Mouse (Mus musculus) heart, embryonic 11.5 days (tissue): Measurements from ENCODE around the gene Lax1. TPM values are rescaled to one million over a fixed set of nuclear protein-coding genes. Genes with fewer than 3 reads are reported as not detected.

Source experiments
- ATAC-seq: fragments of 200-750 bp; cut with Nextera tagmentation; replicated peaks from 2 replicates; pipeline ENCODE4 v1.8.0; 2017; ENCODE audit warnings: moderate library complexity; ENCODE audit not compliant: insufficient number of reproducible peaks, low FRiP score, low TSS enrichment
- H3K27ac ChIP-seq: fragments of 300-500 bp; sonication (generic); 2 replicates; pipeline ENCODE4 v1.5.1; 2014; ENCODE audit warnings: mild to moderate bottlenecking, low read depth, low read length
- H3K27me3 ChIP-seq: fragments of 300-500 bp; sonication (generic); 2 replicates; pipeline ENCODE4 v1.6.1; 2014; ENCODE audit warnings: mild to moderate bottlenecking, low read length, mixed read lengths; ENCODE audit not compliant: control insufficient read depth, insufficient read depth
- H3K36me3 ChIP-seq: fragments of 300-500 bp; sonication (generic); 2 replicates; pipeline ENCODE4 v1.6.1; 2014; ENCODE audit warnings: mild to moderate bottlenecking, low read length, moderate library complexity, mixed read lengths; ENCODE audit not compliant: control insufficient read depth, insufficient read depth
- H3K4me1 ChIP-seq: fragments of 300-500 bp; sonication (generic); 2 replicates; pipeline ENCODE4 v1.6.1; 2014; ENCODE audit warnings: low read length; ENCODE audit not compliant: control insufficient read depth, insufficient read depth
- H3K4me2 ChIP-seq: fragments of 300-500 bp; sonication (generic); 2 replicates; pipeline ENCODE4 v1.6.1; 2014; ENCODE audit warnings: mild to moderate bottlenecking, moderate library complexity
- H3K4me3 ChIP-seq: fragments of 300-500 bp; sonication (generic); 2 replicates; pipeline ENCODE4 v1.5.1; 2014; ENCODE audit warnings: low read depth, low read length
- H3K9ac ChIP-seq: fragments of 300-500 bp; sonication (generic); 2 replicates; pipeline ENCODE4 v1.6.1; 2014; ENCODE audit warnings: mild to moderate bottlenecking, low read depth, low read length, moderate library complexity
- H3K9me3 ChIP-seq: fragments of 300-500 bp; sonication (generic); replicated peaks from 2 replicates; pipeline ENCODE4 v1.6.1; 2016; ENCODE audit warnings: low read length; ENCODE audit not compliant: control insufficient read depth
- WGBS: fragments of 180-500 bp; shearing (Covaris S2); extraction: QIAGEN DNeasy Blood & Tissue Kit; methylation state at CpG from one replicate; pipeline ENCODE4 v1.1.7; 2014; ENCODE audit not compliant: insufficient replicate concordance; 5-methylcytosine and 5-hydroxymethylcytosine counted together
- polyA plus RNA-seq: library from polyadenylated mRNA; unstranded; fragments of >200 nt; fragmentation: Nextera tagmentation; extraction: Ambion mirVana; gene quantifications from 2 replicates; pipeline ENCODE4 v1.2.1, GENCODE M21; 2014

The Lax1 gene
- polyA plus RNA-seq, 1 experiment from 2014 or later, result 0.09 TPM

DNA sequence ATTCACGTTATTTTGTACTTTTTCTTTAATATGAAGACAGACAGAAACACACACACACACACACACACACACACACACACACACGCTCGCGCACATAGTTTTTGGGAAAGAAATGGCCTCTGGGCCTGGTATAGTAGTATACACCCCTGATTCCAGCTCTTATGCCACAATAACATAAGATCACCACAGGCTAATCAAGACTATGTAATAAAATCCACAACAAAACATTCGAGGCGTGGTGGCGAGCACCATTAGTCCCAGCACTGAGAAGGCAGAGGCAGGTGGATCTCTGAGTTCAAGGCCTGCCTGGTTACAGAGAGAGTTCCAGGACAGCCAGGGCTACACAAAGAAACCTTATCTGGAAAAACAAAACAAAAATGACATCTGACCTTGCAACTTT is 27.0 kb downstream of the Lax1 start:
- ATAC-seq, result no peak
- 0 out of 2 replicates have a peak overlapping the region, but pooled peaks have one; percentile 10 for H3K27ac ChIP-seq
- no peaks in the 10 kb centered on the region for H3K27me3 ChIP-seq
- H3K4me1 ChIP-seq, result peaks cover 21% of the 10 kb centered on the region
- no peak overlapping the region for H3K4me3 ChIP-seq
- no peak overlapping the region for H3K9ac ChIP-seq
- H3K4me2 ChIP-seq, result no peak overlapping the region
- 91% methylated on average over 7 of the region's 7 CpGs for WGBS
- H3K9me3 ChIP-seq, result no peaks in the 10 kb centered on the region
- peaks cover 6% of the 10 kb centered on the region for H3K36me3 ChIP-seq

DNA sequence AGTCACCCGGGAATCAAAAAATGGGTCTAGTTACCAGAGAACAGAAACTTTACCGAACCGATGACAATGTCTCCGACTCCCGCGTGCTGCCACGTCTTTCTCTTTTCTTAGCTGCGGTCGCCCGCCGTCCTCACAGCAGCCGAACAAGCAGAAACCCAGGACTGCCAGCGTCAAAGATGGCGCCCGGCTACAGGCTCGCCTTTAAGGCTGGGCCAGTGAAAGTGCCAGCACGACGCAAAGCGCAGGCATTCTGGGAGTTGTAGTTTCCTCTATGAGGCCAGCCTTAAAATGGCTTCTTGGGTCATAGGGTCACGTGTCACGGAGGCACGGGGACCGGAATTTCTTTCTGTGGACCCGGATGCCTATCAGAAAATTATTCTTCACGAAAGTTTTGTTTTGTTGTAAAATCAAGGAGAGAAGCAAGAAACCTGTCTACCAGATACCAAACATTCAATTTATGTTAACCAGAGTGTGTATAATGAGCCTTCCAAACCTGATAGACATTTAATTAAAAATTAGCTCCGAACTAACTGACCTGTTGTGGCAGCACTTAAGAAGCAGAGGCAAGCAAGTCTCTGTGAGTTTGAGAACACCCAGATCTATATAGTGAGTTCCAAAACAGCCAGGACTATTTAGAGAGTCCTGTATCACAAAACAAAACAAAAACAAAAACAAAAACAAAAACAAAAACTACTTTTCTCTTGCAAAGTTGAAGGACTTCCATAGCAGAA is 28.5 kb downstream of the Lax1 start, which contains the start of gene Gm38394:
Gene Gm38394 (minus strand): TSS at position 116 of the 731 bp plus-strand sequence.
- peak within 1 kb of the TSS; percentile 86 for H3K27ac ChIP-seq
- peak within 1 kb of the TSS; percentile 73 for H3K4me3 ChIP-seq
- 3% methylated on average over 26 of the region's 26 CpGs for WGBS
- ATAC-seq, result peak; percentile 95
- H3K36me3 ChIP-seq, result peaks cover 6% of the 10 kb centered on the region
- no peaks in the 10 kb centered on the region for H3K27me3 ChIP-seq
- no peaks in the 10 kb centered on the region for H3K9me3 ChIP-seq
- peak within 1 kb of the TSS; percentile 84 for H3K4me2 ChIP-seq
- peaks cover 34% of the 10 kb centered on the region for H3K4me1 ChIP-seq
- H3K9ac ChIP-seq, result peak within 1 kb of the TSS; percentile 88

DNA sequence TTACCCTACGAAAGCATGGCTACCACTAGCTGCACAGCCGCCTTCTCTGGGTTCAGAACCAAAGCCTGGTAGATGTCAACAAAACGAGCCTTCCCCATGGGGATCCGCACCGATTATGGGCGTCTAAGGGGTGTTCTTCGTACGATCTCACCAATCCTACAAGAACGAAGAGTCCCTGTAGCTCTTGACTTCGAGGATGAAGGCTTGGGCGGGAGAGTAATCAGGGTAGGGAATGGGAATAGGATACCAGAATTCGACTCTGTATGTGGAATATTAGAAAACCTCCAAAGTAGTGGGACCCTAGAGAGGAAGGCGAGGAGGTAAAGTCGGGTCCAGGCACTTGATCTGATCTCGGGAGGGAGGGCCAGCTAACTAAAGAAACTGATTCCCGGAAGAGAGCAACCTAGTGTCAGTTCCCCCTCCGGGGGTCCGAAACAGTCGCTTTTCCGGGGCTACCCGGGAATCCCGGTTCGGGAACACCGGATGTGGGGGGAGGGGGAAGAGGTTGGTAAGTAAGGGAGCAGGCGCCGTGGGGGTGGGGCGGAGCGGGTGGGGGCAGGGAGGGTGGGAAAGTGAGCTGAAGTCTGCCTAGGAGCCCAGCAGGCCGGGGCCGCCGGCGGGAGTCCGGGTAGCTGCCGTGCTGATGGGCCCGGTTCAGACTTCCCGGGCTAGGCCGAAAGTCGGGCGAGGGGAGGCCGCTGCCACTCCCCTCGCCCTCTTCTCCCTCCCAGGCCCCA is 29.3 kb downstream of the Lax1 start, which contains the start of gene Zbed6:
Gene Zbed6 (minus strand): TSS at position 420 of the 737 bp plus-strand sequence.
- ATAC-seq, result peak; percentile 75
- Histone ChIP-seq H3K36me3 (peaks cover 6% of the 10 kb centered on the region), H3K9ac (peak within 1 kb of the TSS; percentile 88), H3K27me3 (no peaks in the 10 kb centered on the region), H3K4me2 (peak within 1 kb of the TSS; percentile 84), H3K4me1 (peaks cover 34% of the 10 kb centered on the region), H3K9me3 (no peaks in the 10 kb centered on the region), H3K4me3 (peak within 1 kb of the TSS; percentile 73), H3K27ac (peak within 1 kb of the TSS; percentile 86)
- WGBS, result 1% methylated on average over 35 of the region's 41 CpGs

DNA sequence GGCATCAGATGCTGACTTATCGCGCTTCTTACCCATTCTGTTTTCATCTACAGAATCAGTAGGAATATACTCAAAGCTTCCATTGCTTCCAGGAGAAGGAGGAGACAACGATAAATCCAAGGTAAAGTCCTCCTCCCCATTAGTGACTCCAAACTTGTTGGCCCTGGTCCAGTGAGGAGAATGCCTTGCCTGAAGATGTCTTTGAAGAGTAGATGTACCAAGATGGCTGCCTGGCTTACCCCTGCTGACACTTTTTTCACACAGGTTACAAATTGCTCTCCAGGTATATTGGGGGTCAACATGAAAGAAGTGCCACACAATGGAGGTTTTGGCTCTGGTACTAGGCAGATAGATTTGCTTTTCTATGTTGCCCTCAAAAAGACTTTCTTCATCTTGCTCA is 31.0 kb downstream of the Lax1 start:
- WGBS, result 89% methylated on average over 3 of the region's 3 CpGs
- H3K9ac ChIP-seq, result no peak overlapping the region
- H3K27me3 ChIP-seq, result no peaks in the 10 kb centered on the region
- H3K9me3 ChIP-seq, result no peaks in the 10 kb centered on the region
- H3K27ac ChIP-seq, result no peak overlapping the region
- H3K36me3 ChIP-seq, result peaks cover 7% of the 10 kb centered on the region
- peak overlapping the region; percentile 27; the same call in 1 of the 2 replicates for H3K4me2 ChIP-seq
- H3K4me1 ChIP-seq, result peaks cover 34% of the 10 kb centered on the region
- H3K4me3 ChIP-seq, result no peak overlapping the region
- ATAC-seq, result no peak

DNA sequence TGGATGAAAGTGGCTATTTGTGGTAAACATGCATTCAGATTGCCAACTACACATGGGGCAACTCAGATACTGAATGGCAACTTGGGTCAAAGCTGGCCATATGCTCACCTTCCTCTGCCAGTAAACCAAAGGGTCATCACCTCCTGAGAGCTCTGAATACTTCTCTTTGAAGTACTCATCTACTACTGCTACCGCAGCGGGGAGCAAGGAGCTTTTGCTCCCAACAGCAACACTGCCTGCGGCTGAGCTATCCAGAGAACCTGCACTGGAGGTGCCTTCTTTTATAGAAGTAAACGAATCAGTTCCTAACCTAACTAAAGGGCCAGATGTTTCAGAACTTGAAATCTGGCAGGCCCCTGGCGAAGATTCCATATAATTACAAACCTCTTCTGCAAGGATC is 33.1 kb downstream of the Lax1 start:
- 66% methylated on average over 5 of the region's 5 CpGs for WGBS

GRCm38 (mm10) chr1:133653033-133653432 is 36.9 kb downstream of the Lax1 start:
- Histone ChIP-seq H3K36me3 (peaks cover 2% of the 10 kb centered on the region), H3K9me3 (no peaks in the 10 kb centered on the region)
- 96% methylated on average over 1 of the region's 1 CpGs for WGBS

More for the DNA sequence above, 33.1 kb downstream of the Lax1 start:
- Histone ChIP-seq H3K27me3 (no peaks in the 10 kb centered on the region), H3K9ac (no peak overlapping the region), H3K4me2 (no peak overlapping the region), H3K4me1 (peaks cover 34% of the 10 kb centered on the region), H3K36me3 (peaks cover 8% of the 10 kb centered on the region), H3K4me3 (no peak overlapping the region), H3K9me3 (no peaks in the 10 kb centered on the region), H3K27ac (no peak overlapping the region)
- ATAC-seq, result no peak

DNA sequence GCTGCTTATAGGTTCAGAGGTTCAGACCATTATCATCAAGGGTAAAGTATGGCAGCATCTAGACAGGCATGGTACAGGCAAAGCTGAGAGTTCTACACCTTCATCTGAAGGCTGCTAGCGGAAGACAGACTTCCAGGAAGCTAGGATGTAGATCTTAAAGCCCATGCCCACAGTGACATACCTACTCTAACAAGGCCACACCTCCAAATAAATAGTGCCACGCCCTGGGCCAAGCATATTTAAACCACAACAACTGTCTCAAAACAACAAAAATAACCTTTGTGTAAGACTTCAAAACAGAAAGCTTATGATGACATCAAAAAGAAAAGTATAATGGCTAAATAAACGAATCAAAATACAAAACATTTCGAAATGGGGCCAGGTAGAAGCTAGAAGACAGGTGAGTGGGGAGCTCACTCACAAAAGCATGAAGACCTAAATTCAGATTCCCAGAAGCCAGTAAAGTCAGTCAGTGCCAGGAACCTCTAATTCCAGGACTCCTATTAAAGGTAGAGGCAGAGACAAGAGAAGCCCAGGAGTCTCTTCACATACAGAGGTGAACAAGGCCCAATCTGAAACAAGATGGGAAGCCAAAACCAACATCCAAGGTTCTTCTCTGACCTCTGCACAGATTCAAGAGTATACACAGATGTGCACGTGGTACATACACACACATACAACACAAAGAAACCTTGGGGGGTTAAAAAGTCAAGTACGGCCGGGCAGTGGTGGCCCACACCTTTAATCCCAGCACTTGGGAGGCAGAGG is 39.4 kb downstream of the Lax1 start:
- Histone ChIP-seq H3K4me1 (no peaks in the 10 kb centered on the region), H3K36me3 (peaks cover 4% of the 10 kb centered on the region; the same call in 1 of the 2 replicates), H3K4me3 (no peak overlapping the region), H3K9me3 (no peaks in the 10 kb centered on the region), H3K9ac (no peak overlapping the region), H3K27me3 (no peaks in the 10 kb centered on the region), H3K27ac (no peak overlapping the region), H3K4me2 (no peak overlapping the region)
- ATAC-seq, result no peak
- WGBS, result 89% methylated on average over 7 of the region's 7 CpGs

More at GRCm38 (mm10) chr1:133653033-133653432, 36.9 kb downstream of the Lax1 start:
- no peak overlapping the region for H3K4me2 ChIP-seq
- H3K9ac ChIP-seq, result no peak overlapping the region
- peaks cover 14% of the 10 kb centered on the region for H3K4me1 ChIP-seq
- no peaks in the 10 kb centered on the region for H3K27me3 ChIP-seq
- ATAC-seq, result no peak
- H3K27ac ChIP-seq, result no peak overlapping the region
- H3K4me3 ChIP-seq, result no peak overlapping the region

DNA sequence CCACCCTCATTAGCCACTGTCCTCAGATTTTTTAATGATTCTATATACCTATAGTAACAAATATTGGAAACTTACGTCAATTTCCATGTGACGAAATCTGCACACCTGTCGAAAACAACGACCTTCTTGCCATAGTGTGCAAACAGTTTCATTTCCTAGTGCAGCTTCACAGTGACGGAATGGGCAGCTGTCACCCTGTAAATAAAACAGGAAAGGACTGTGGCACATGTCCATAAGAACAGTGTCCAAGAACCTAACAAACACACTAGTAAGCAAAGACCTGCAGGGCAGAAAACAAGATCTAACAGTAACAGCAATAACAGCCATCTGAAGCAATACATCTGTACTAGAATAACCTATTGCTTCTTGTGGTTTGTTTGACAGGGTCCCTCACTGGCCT is 44.3 kb downstream of the Lax1 start:
- Histone ChIP-seq H3K4me1 (no peaks in the 10 kb centered on the region), H3K27ac (no peak overlapping the region), H3K4me3 (no peak overlapping the region), H3K4me2 (no peak overlapping the region), H3K9me3 (no peaks in the 10 kb centered on the region), H3K9ac (no peak overlapping the region), H3K27me3 (no peaks in the 10 kb centered on the region), H3K36me3 (peaks cover 23% of the 10 kb centered on the region)
- 95% methylated on average over 5 of the region's 5 CpGs for WGBS
- ATAC-seq, result no peak
